Mouse (Mus musculus) gastrocnemius, adult 2 months (tissue): Measurements from ENCODE around the gene Trim44. TPM values are rescaled to one million over a fixed set of nuclear protein-coding genes. Genes with fewer than 3 reads are reported as not detected.
A peak's percentile ranks its signal among the peaks of the same experiment; 100 is the strongest.

Experiments used
- DNase-seq: peaks from one replicate; pipeline ENCODE4 v3.0.0; 2022
- H3K27ac ChIP-seq: fragments of 200-600 bp; 2 replicates; pipeline ENCODE4 v1.8.1; 2022; ENCODE audit warnings: mild to moderate bottlenecking
- H3K4me3 ChIP-seq: fragments of 200-600 bp; 2 replicates; pipeline ENCODE4 v1.8.1; 2022; ENCODE audit warnings: mild to moderate bottlenecking, moderate library complexity
- CTCF ChIP-seq: fragments of 200-600 bp; IDR thresholded peaks from 2 replicates; pipeline ENCODE4 v1.8.1; 2022; ENCODE audit warnings: antibody characterized with exemption, mild to moderate bottlenecking, moderate library complexity
- intact Hi-C: fragments of 180-260 bp; cut with DNase I; formaldehyde crosslinking; loops from one replicate; pipeline ENCODE4 v1.15.1; 2025
- total RNA-seq, 2 experiments: library from RNA; stranded (reverse); gene quantifications; 2 replicates each; pipeline ENCODE4 v1.2.3; 2021

Gene Trim44
- total RNA-seq, 2 experiments from 2014 or later: 15.9 to 17.1 TPM

DNA sequence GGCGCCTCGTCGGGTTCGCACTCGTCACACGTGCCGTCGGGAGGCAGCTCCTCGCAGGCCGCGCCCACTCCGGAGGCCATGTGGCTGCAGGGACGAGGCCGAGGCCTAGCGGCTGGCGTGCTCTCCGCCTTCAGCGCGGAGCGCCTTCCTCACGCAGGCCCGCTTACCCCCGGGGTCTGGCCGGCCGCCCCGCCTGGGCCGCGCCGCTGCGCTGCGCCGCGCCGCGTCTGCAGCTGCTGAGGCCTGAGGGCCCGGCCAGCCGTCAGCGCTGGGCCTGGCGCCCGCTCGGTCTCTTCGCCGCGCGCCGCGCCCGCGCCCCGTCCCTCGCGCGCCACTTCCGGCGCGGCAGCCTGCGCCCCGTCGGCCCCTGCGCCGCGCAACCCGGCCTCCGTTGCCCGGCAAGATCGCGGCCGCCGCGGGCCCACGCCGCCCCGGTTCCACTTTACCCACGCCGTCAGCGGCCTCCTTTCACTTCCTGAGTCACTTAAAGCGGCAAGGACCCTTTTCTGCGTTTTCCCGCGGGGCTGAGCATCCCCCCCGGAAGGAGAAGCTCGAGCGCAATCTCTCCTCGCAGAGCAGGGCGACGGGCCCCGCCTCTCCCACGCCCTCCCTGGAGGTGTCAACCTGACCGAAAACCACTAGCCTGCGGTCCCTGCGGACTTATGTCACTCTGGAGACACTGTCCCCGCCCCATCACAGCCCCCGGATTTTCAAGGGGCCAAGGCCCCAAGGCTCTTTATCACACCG, 6.8 kb downstream of the Trim44 start:
- DNase-seq: peak; percentile 89
- H3K4me3 ChIP-seq: peak overlapping the region; percentile 90
- TF ChIP-seq CTCF: no peak
- intact Hi-C loops: loop anchor here (5.0 to 10.0 kb wide), 4 partner anchors 52 to 1624 kb away; partner anchors contain the start of genes 4931422A03Rik, Fbxo3 and Fjx1
- peak overlapping the region; percentile 89 for H3K27ac ChIP-seq

- no peak for TF ChIP-seq CTCF
- H3K27ac ChIP-seq: peak overlapping the region; percentile 89
- intact Hi-C loops: loop anchor here (5.0 to 10.0 kb wide), 4 partner anchors 52 to 1625 kb away; partner anchors contain the start of genes 4931422A03Rik, Fbxo3 and Fjx1
- DNase-seq: peak; percentile 14
- H3K4me3 ChIP-seq: peak overlapping the region; percentile 90
These were observed 7.6 kb downstream of the Trim44 start for GRCm38 (mm10) chr2:102399864-102400604.

DNA sequence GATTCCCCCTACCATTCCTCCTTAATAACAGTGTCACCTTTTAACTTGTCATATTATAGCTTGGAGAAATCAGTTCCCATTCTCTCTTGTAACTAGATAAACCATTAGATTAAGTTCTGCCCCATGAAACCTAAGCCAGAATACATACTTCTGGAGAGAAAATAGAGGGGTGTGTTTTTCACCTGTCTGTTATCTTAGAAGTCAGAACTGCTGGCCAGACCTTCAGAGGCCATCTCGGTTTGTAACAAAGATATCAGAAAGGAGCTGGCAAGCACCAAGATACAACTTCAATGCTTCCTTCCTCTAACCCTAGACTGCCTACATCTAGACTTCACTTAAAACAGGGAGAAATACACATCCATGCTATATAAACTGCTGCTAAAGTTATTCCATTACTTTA, 11.1 kb downstream of the Trim44 start:
- TF ChIP-seq CTCF: no peak
- no peak overlapping the region for H3K27ac ChIP-seq
- no peak overlapping the region for H3K4me3 ChIP-seq
- intact Hi-C loops: no loop called here
- DNase-seq: no peak

DNA sequence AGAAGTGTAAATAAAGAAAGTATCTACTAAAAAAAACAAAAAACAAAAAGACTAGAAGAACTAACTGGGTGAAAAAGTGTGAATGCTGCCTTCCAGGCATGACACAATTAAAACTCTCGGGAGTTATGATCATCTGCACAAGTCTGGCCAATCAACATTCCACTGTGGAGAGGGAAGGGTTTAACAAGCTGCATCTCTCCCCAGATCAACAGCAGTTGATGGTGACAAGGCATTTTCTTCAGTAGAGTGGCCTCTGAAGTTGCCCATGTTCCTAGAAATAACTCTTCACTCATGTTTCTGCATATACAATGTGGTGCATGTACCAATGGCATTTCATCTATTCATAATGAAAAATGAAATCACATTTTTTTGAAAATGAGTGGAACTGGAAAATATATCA, 14.2 kb downstream of the Trim44 start:
- intact Hi-C loops: no loop called here
- no peak overlapping the region for H3K27ac ChIP-seq
- TF ChIP-seq CTCF: no peak
- DNase-seq: no peak
- no peak overlapping the region for H3K4me3 ChIP-seq

DNA sequence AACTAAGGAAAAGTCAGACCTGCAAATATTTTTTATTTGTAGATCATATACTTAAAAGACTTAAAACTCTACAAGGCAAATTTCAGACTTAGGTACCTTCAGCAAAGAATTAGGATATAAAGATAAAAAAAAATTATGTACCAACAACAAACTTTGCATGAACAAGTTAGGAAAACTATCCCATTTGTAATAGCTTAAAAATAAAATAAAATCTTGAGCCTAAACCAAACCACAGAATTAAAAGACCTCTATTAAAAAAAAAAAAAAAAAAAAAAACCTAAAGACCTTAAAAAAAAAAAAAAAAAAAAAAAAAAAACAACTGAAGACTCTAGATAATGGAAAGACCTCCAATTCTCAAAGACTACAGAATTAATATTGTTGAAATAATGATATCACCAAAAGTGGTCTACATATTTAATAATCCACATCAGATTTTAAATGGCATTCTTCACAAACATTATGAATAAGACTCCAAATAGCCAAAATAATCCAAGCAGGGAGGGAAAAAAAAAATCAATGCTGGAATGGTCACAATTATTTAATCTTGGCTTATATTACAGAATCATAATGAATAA, 22.2 kb downstream of the Trim44 start:
- TF ChIP-seq CTCF: no peak
- intact Hi-C loops: no loop called here
- DNase-seq: no peak
- H3K4me3 ChIP-seq: no peak overlapping the region
- no peak overlapping the region for H3K27ac ChIP-seq

DNA sequence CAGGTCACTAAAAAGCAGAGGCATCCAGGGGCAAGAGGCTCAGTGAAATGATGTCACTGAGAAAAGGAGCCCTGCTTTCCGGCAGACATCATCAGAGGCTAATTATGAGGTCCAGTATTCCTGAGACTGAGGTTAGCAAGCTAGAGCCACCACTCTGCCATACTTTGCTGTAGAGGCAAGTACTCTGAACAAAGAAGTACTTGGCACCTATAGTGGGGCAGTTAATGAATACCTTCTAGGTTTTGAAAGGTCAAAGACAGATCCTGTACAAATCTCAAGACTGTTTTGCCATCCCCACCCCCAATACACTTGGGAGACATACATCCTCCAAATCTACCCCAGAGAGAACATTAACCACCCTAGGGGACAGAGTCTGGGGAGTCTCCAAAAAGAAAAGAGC, 23.1 kb downstream of the Trim44 start:
- H3K4me3 ChIP-seq: no peak overlapping the region
- H3K27ac ChIP-seq: peak overlapping the region; percentile 57
- no peak for TF ChIP-seq CTCF
- DNase-seq: no peak
- intact Hi-C loops: no loop called here

- no peak for TF ChIP-seq CTCF
- intact Hi-C loops: no loop called here
- H3K27ac ChIP-seq: peak overlapping the region; percentile 57
- DNase-seq: no peak
- no peak overlapping the region for H3K4me3 ChIP-seq
These were observed 23.6 kb downstream of the Trim44 start for GRCm38 (mm10) chr2:102384057-102384456.

DNA sequence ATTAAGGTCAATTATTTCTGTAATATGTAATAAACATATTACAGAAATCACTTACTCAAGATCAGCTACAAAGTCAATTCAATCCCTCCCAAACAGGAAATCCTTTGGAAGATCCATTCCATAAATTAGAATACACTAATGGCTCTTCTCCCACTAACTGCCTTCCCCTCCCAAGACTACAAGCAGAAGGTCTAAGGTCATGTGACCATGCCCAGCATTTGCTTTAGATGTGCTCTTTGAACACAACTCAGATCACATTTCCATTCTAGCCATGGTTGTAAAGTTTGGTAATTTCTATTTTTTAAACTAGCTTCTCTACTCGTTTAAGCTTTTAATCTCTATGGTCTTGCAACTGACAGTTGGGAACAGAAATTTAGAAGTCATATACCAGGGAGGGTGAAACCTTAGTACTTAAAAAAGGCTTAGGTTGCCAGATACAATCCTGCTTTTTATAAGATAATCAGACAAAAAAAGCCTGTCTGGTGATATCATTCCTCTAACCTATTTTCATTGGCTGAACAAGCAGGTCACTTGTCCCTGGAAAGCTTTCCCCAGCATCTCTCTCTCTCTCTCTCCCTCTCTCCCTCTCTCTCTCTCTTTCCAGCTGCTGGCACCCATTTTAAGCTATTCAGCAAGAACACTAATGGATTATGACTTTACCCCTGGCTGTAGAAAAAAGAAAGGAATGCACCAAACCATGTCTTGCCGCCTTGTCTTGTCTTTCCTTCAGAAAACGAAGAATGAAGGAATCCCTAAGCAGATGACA, 24.4 kb downstream of the Trim44 start:
- intact Hi-C loops: no loop called here
- no peak for DNase-seq
- Histone ChIP-seq H3K27ac (peak overlapping the region; percentile 57; the same call in 1 of the 2 replicates), H3K4me3 (no peak overlapping the region)
- TF ChIP-seq CTCF: no peak

- no peak overlapping the region for H3K4me3 ChIP-seq
- DNase-seq: peak; percentile 17
- TF ChIP-seq CTCF: peak; percentile 18; the same call in 1 of the 2 replicates
- no peak overlapping the region for H3K27ac ChIP-seq
- intact Hi-C loops: no loop called here
These were observed 25.1 kb downstream of the Trim44 start for GRCm38 (mm10) chr2:102382519-102382918.

DNA sequence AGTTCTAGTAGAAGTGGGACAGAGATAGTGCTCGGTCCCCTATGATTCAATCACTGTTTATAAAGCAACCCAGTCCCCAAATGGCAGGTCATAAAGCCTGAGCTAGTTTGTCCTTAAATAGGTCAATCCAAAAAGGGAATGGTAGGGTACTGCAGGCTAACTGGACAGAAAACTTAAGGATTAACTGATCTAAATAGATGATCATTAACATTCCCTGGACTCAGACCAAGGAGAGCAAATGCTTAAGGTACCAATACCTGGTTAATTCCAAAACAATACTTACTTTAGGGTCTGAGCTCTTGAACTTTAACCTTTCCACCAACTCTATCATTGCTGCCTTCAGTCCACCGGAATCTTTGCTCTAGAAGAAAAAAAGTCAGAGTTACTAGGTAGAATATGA, 27.0 kb downstream of the Trim44 start:
- intact Hi-C loops: no loop called here
- no peak for TF ChIP-seq CTCF
- no peak overlapping the region for H3K27ac ChIP-seq
- H3K4me3 ChIP-seq: no peak overlapping the region
- DNase-seq: no peak

DNA sequence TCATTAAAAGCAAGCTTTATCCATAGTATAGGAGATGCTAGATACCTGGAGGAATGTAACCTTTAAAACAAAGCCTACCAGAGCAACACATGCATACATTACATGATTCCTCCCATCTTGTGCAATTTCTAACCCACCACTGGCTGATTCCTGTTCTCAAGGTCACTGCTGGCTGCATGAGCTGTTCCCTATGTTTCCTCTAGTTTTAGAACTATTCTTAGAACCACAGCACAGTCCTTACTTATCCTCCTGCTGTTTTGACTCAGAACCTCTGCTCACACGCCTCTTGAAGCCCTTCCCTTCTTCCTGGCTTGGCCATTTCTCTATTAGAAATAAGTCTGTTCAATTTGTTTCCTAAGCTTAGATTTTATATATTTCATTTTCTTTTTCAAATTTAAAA, 28.7 kb downstream of the Trim44 start:
- intact Hi-C loops: no loop called here
- no peak overlapping the region for H3K4me3 ChIP-seq
- H3K27ac ChIP-seq: peak overlapping the region; percentile 38
- no peak for DNase-seq
- TF ChIP-seq CTCF: no peak

DNA sequence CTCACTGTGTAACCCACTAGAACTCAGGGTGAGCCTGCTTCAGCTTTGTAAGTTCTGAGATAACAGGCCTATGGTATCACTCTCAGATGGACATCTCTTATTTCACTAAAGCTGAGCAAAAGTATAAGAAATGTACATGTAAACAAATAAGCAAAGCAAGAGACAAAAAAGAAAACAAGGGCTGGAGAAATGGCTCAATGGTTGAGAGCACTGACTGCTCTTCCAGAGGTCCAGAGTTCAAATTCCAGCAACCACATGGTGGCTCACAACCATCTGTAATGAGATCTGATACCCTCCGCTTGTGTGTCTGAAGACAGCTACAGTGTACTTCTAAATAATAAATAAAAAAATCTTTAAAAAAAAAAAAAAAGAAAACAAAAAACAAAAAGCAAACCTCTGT, 29.2 kb downstream of the Trim44 start:
- DNase-seq: no peak
- H3K27ac ChIP-seq: no peak overlapping the region
- no peak for TF ChIP-seq CTCF
- intact Hi-C loops: no loop called here
- H3K4me3 ChIP-seq: no peak overlapping the region

DNA sequence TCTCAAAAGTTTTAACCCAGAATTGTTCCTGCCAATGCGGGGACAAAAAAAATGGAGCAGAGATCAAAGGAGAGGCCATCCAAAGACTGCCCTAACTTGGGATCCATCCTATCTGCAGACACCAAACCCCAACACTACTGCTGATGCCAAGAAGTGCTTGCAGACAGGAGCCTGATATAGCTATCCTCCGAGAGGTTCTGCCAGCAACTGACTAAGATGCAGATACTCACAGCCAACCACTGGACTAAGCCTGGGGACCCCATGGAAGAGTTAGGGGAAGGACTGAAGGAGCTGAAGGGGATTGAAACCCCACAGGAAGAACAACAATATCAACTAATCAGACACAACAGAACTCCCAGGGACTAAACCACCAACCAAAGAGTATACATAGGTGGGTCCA, 30.3 kb downstream of the Trim44 start:
- intact Hi-C loops: no loop called here
- TF ChIP-seq CTCF: no peak

More for the DNA sequence above, 30.3 kb downstream of the Trim44 start:
- no peak for DNase-seq
- Histone ChIP-seq H3K4me3 (no peak overlapping the region), H3K27ac (no peak overlapping the region)
